Mouse (Mus musculus) hindbrain, embryonic 14.5 days (tissue): ENCODE data around the gene Adarb1. TPM values are rescaled to one million over a fixed set of nuclear protein-coding genes. Genes with fewer than 3 reads are reported as not detected.

Experiments
- ATAC-seq: fragments of 200-750 bp; cut with Nextera tagmentation; 2 replicates; pipeline ENCODE4 v1.8.0; 2017; ENCODE audit warnings: moderate number of reproducible peaks, mild to moderate bottlenecking, moderate TSS enrichment, moderate library complexity; ENCODE audit not compliant: low FRiP score
- DNase-seq: peaks from one replicate; pipeline ENCODE4 v3.0.0-alpha.2; 2015; ENCODE audit warnings: low spot score
- H3K27ac ChIP-seq: fragments of 300-500 bp; sonication (generic); 2 replicates; pipeline ENCODE4 v1.5.1; 2014; ENCODE audit warnings: mild to moderate bottlenecking, moderate library complexity
- H3K27me3 ChIP-seq: fragments of 300-500 bp; sonication (generic); 2 replicates; pipeline ENCODE4 v1.6.1; 2014; ENCODE audit warnings: mild to moderate bottlenecking, low read length, mixed read lengths; ENCODE audit not compliant: control insufficient read depth, insufficient read depth
- H3K36me3 ChIP-seq: fragments of 300-500 bp; sonication (generic); replicated peaks from 2 replicates; pipeline ENCODE4 v1.6.1; 2014; ENCODE audit not compliant: control insufficient read depth, insufficient read depth
- H3K4me1 ChIP-seq: fragments of 300-500 bp; sonication (generic); replicated peaks from 2 replicates; pipeline ENCODE4 v1.6.1; 2014; ENCODE audit warnings: antibody characterized with exemption, low read length, mixed read lengths; ENCODE audit not compliant: control insufficient read depth, insufficient read depth
- H3K4me2 ChIP-seq: fragments of 300-500 bp; sonication (generic); replicated peaks from 2 replicates; pipeline ENCODE4 v1.6.1; 2014; ENCODE audit warnings: mild to moderate bottlenecking, moderate library complexity
- H3K4me3 ChIP-seq: fragments of 300-500 bp; sonication (generic); replicated peaks from 2 replicates; pipeline ENCODE4 v1.5.1; 2014; ENCODE audit warnings: mild to moderate bottlenecking, low read length
- H3K9ac ChIP-seq: fragments of 300-500 bp; sonication (generic); 2 replicates; pipeline ENCODE4 v1.6.1; 2014
- H3K9me3 ChIP-seq: fragments of 300-500 bp; sonication (generic); 2 replicates; pipeline ENCODE4 v1.6.1; 2016; ENCODE audit warnings: low read length; ENCODE audit not compliant: control insufficient read depth
- WGBS: fragments of 180-500 bp; shearing (Covaris S2); extraction: QIAGEN DNeasy Blood & Tissue Kit; methylation state at CpG from one replicate; pipeline ENCODE4 v1.1.7; 2014; 5-methylcytosine and 5-hydroxymethylcytosine counted together
- polyA plus RNA-seq: library from polyadenylated mRNA; unstranded; fragments of >200 nt; fragmentation: Nextera tagmentation; extraction: Ambion mirVana; gene quantifications from 2 replicates; pipeline ENCODE4 v1.2.1, GENCODE M21; 2014

Adarb1 gene
- polyA plus RNA-seq, 1 experiment from 2014 or later = 20.7 TPM

- H3K4me3 ChIP-seq = no peak overlapping the region
- no peak overlapping the region for H3K9ac ChIP-seq
- no peak overlapping the region for H3K27ac ChIP-seq
- H3K9me3 ChIP-seq = no peaks in the 10 kb centered on the region
- no peaks in the 10 kb centered on the region for H3K27me3 ChIP-seq
- no peaks in the 10 kb centered on the region for H3K4me1 ChIP-seq
- no peak overlapping the region for H3K4me2 ChIP-seq
- 78% methylated on average over 6 of the region's 6 CpGs for whole genome bisulfite sequencing
- H3K36me3 ChIP-seq = no peaks in the 10 kb centered on the region
- no peak for ATAC-seq
- DNase-seq = no peak
Observed at GRCm38 (mm10) chr10:77380716-77381115, 37.4 kb downstream of the Adarb1 start.

- H3K9me3 ChIP-seq = no peaks in the 10 kb centered on the region
- 99% methylated on average over 4 of the region's 4 CpGs for WGBS
- no peak overlapping the region for H3K4me2 ChIP-seq
- H3K27ac ChIP-seq = no peak overlapping the region
- H3K36me3 ChIP-seq = no peaks in the 10 kb centered on the region
- H3K9ac ChIP-seq = no peak overlapping the region
- ATAC-seq (no peak), DNase-seq (no peak)
- H3K27me3 ChIP-seq = no peaks in the 10 kb centered on the region
- H3K4me1 ChIP-seq = no peaks in the 10 kb centered on the region
- no peak overlapping the region for H3K4me3 ChIP-seq
Observed at GRCm38 (mm10) chr10:77379199-77379598, 38.9 kb downstream of the Adarb1 start.

DNA sequence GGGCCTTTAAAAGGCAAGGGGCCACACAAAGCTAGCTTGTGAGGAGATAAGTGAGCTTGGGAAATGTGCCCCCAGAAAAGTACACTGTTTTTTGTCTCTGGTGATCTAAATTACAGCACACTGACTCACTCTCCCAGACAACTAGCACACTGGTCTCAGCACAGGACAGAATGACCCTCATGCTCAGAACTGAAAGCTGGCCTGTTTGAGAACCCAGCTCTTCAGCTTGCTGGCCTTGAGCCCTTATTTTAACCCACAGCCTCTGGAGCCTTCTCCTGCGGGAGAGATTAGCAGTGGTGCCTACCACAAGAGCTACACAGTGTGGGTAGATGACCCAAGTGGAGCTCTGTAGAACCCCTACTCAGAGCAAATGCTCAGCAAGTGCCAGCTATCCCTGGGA lies 42.0 kb downstream of the Adarb1 start:
- 100% methylated on average over 1 of the region's 1 CpGs for WGBS
- no peaks in the 10 kb centered on the region for H3K4me1 ChIP-seq
- H3K9ac ChIP-seq = no peak overlapping the region

DNA sequence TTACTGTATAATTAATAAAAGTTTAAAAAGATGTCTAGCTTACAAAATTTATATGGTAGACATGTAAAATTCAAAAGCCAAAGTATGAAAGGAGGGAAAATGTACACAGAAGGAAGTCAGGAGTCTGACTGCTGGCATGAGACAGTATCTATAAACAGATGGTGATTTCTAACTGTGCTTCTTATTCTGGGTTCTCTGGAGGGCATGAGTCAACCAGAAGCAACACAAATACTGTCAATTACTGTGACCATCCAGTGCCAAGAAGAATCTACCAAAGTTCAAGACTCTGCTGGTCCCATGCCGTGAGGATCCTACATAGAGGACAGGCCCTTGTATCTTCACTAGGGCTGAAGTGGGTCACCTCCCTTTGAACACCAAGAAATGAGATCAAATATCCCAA lies 43.1 kb downstream of the Adarb1 start:
- Histone ChIP-seq H3K27ac (no peak overlapping the region), H3K9ac (no peak overlapping the region), H3K27me3 (no peaks in the 10 kb centered on the region), H3K4me3 (no peak overlapping the region), H3K4me2 (no peak overlapping the region), H3K4me1 (no peaks in the 10 kb centered on the region), H3K9me3 (no peaks in the 10 kb centered on the region), H3K36me3 (no peaks in the 10 kb centered on the region)
- WGBS = 94% methylated on average over 1 of the region's 1 CpGs
- DNase-seq (no peak), ATAC-seq (no peak)

More for the DNA sequence above, 42.0 kb downstream of the Adarb1 start:
- H3K9me3 ChIP-seq = no peaks in the 10 kb centered on the region
- H3K27me3 ChIP-seq = no peaks in the 10 kb centered on the region
- H3K4me2 ChIP-seq = no peak overlapping the region
- ATAC-seq = no peak
- no peaks in the 10 kb centered on the region for H3K36me3 ChIP-seq
- no peak for DNase-seq
- H3K4me3 ChIP-seq = no peak overlapping the region
- no peak overlapping the region for H3K27ac ChIP-seq

DNA sequence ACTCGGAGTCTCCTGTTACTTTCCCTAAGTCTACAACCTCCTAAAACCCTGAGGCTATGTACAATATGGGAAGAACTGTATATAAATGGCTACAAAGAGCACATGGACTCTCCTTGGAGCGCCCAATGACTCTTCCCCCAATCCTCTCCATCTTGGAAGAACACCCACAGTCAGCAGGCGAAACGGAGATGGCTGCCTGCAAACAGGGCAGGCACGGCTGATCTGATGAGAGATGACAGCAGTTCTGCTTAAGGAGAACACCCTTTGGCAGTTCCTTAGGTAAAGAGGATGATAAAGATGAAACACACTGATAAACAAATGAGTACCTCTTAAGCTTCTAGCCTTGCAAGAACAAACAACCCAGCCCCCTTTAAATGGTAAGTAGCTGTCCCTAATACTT lies 43.7 kb downstream of the Adarb1 start:
- WGBS = 94% methylated on average over 5 of the region's 5 CpGs
- Histone ChIP-seq H3K27me3 (no peaks in the 10 kb centered on the region), H3K9me3 (no peaks in the 10 kb centered on the region), H3K9ac (no peak overlapping the region), H3K27ac (no peak overlapping the region), H3K4me2 (no peak overlapping the region), H3K36me3 (no peaks in the 10 kb centered on the region), H3K4me3 (no peak overlapping the region), H3K4me1 (no peaks in the 10 kb centered on the region)
- ATAC-seq = no peak
- DNase-seq = no peak

DNA sequence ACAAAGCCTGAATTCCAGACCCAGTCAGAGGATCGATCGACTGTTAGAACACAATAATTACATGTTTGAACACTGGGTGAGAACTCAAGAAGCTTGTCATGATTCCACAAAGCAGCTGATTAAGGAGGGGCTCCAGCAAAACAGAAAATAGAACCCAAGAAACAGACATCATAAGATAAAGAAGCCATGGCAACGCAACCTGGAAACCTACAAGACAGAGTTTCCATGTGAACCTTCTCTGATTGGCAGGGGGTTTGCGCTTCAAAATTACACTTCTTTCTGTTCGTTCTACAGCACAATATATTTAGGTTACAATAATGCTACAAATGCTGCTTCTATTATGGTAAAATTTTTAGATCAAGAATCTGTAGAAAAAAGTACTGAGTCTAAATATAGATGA lies 47.9 kb downstream of the Adarb1 start:
- H3K9ac ChIP-seq = no peak overlapping the region
- no peak overlapping the region for H3K4me3 ChIP-seq
- H3K4me2 ChIP-seq = no peak overlapping the region
- no peaks in the 10 kb centered on the region for H3K36me3 ChIP-seq
- H3K27me3 ChIP-seq = no peaks in the 10 kb centered on the region
- ATAC-seq (no peak), DNase-seq (no peak)
- no peak overlapping the region for H3K27ac ChIP-seq
- 87% methylated on average over 5 of the region's 5 CpGs for WGBS
- no peaks in the 10 kb centered on the region for H3K4me1 ChIP-seq
- no peaks in the 10 kb centered on the region for H3K9me3 ChIP-seq

DNA sequence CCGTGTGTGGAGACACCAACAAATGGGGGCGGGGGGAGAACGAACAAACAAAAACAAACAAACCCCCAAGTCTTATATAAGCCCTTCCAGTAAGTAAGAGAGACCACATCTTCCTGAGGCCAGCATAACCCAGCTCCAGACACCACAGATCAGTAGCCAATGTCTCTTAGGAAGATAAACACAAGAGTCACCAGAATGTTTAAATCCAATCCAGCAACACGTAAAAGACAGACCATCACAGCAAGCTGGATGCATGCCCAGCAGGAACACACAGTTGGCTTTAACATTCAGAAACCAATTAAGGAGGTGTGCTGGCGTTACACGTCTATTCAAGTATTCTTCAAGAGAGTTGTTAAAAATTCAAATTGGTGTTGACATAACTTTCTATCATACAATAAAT lies 50.1 kb downstream of the Adarb1 start:
- H3K4me1 ChIP-seq = no peaks in the 10 kb centered on the region
- no peaks in the 10 kb centered on the region for H3K9me3 ChIP-seq
- WGBS = 72% methylated on average over 6 of the region's 6 CpGs
- no peak overlapping the region for H3K27ac ChIP-seq
- ATAC-seq (no peak), DNase-seq (no peak)
- H3K4me3 ChIP-seq = no peak overlapping the region
- no peaks in the 10 kb centered on the region for H3K36me3 ChIP-seq
- no peak overlapping the region for H3K4me2 ChIP-seq
- H3K27me3 ChIP-seq = no peaks in the 10 kb centered on the region
- H3K9ac ChIP-seq = no peak overlapping the region

DNA sequence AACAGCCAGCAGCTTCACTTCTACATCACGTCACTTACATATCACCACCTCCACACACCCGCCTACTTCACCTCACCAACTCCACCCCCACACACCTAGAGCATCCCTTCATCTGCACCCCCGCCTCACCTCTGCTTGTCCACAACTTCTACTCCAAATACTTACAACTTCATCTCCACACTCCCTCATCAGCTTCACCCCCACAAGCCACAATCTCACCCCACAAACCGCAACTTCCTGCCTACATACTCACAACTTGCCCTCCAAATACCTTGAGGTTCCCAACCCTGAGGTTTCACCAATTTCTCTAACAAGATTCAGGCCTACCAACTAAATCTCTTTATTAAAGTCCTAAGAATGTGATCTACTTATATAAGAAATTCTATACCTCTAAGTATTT lies 51.1 kb downstream of the Adarb1 start:
- Histone ChIP-seq H3K4me3 (no peak overlapping the region), H3K9me3 (no peaks in the 10 kb centered on the region), H3K36me3 (no peaks in the 10 kb centered on the region), H3K4me1 (no peaks in the 10 kb centered on the region), H3K27ac (no peak overlapping the region), H3K27me3 (no peaks in the 10 kb centered on the region), H3K4me2 (no peak overlapping the region), H3K9ac (no peak overlapping the region)
- WGBS = 94% methylated on average over 4 of the region's 4 CpGs
- DNase-seq (no peak), ATAC-seq (no peak)

- H3K9me3 ChIP-seq = no peaks in the 10 kb centered on the region
- DNase-seq (no peak), ATAC-seq (no peak)
- no peaks in the 10 kb centered on the region for H3K36me3 ChIP-seq
- H3K4me3 ChIP-seq = no peak overlapping the region
- H3K27ac ChIP-seq = no peak overlapping the region
- no peaks in the 10 kb centered on the region for H3K4me1 ChIP-seq
- H3K4me2 ChIP-seq = no peak overlapping the region
- WGBS = 87% methylated on average over 2 of the region's 2 CpGs
- H3K9ac ChIP-seq = no peak overlapping the region
- H3K27me3 ChIP-seq = no peaks in the 10 kb centered on the region
Observed at GRCm38 (mm10) chr10:77365212-77365611, 52.9 kb downstream of the Adarb1 start.

- no peak overlapping the region for H3K9ac ChIP-seq
- no peaks in the 10 kb centered on the region for H3K9me3 ChIP-seq
- no peak overlapping the region for H3K27ac ChIP-seq
- WGBS = 82% methylated on average over 2 of the region's 2 CpGs
- no peaks in the 10 kb centered on the region for H3K27me3 ChIP-seq
- H3K4me1 ChIP-seq = no peaks in the 10 kb centered on the region
- no peaks in the 10 kb centered on the region for H3K36me3 ChIP-seq
- no peak overlapping the region for H3K4me2 ChIP-seq
- no peak overlapping the region for H3K4me3 ChIP-seq
- ATAC-seq = no peak
- no peak for DNase-seq
Observed at GRCm38 (mm10) chr10:77360486-77360885, 57.6 kb downstream of the Adarb1 start.
